Mouse (Mus musculus): ENCODE data around the gene Nox1.
A peak's percentile ranks its signal among the peaks of the same experiment; 100 is the strongest.
"Not testable (repeated sequence)": the region's sequence is repeated elsewhere in the genome, so short reads cannot be mapped to it uniquely, and the experiment has no call there.

The Nox1 gene

DNA sequence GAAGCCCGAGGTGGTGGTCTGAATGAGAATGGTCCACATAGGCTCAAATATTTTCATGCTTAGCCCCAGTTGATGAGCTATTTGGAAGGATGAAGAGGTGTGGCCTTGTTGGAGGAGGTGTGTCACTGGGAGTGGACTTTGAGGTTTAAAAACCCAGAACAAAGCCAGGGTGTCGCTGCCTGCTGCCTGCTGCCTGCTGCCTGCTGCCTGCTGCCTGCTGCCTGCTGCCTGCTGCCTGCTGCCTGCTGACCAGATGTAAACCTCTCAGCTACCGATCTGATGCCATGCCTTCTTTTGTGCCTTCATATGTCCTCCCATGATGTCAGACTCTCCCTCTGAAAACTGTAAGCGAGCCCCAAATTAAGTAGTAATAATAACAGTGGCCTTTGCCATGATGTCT lies at the start of gene Nox1:
Nox1 (minus strand) TSS at position 101 of the 400 bp plus-strand sequence.
- DNase-seq (ENCODE audit: low spot score), result no peak

DNA sequence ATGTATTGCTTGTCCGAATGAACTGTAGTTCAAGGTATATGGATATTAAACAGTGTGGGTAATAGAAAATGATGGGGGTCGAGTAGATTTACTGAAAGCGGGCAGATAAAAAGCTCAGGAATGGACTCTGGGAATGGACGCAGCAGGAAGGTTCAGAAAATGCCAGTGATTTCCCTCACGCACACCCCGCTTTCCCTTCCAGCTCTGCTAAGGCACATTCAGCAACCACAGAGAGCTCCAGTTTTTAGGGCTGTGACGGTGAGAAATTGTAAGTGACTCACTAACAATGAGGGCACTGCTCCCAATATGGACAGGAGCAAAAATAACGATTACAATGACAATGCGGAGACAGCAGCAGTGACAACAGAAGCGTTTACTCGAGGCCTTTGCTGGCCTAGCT lies 40.4 kb upstream of the Nox1 start:
- no peak for DNase-seq (ENCODE audit: low spot score)

DNA sequence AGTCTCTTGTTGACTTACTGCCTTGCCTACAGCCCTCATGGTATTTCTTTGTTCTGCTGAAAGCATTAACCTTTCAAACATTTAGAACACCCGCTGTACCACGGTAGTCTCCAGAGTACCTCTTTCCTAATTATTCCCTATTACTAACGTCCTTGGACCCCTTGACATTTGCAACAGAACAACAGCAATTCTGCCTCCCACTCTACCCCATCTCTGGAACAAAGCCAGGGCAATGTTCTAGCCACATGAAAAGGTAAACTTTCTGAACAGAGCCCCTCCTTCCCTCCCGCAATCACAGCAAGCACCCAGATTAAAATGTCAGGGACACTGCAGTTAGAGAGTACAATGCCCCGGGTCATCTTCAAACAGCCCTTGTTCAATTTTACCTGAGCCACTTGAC lies 39.4 kb upstream of the Nox1 start:
- no peak for DNase-seq (ENCODE audit: low spot score)

DNA sequence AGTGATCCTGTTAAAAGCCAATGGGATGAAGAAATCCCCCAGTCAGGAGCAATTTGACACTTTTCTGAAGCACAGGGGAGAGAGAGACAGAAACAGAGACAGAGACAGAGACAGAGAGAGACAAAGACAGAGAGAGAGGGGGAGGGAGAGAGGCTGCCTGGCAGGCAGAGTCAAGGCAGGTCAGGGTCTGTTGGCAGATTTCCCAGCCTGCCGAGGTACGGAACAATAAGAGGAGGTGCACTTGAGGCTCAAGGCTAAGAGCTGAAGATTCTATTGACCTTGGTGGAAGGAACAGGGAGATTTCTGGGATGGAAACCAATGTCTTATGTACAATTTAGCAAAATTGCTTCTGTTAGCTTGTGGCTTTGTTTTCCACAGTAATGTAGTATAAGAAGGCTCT lies 26.4 kb upstream of the Nox1 start:
- DNase-seq (ENCODE audit: low spot score), result no peak

DNA sequence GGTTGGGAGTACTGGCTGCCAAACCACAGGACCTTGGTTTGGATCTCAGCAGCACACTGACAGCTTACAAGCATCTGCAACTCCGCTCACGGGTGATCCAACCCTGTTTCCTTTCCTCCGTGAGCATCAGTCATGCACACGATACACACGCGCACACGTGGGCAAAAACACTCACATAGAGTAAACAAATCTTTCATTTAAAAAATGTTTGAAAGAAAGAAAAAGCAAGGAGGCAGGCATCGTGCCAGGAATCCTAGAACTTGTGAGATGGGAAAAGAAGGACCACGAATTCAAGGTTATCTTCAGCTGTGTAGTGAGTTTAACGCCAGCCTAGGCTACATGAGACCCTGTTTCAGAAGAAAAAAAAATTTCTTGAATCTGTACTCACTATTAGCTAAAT lies 24.2 kb upstream of the Nox1 start:
- DNase-seq (ENCODE audit: low spot score), result no peak

DNA sequence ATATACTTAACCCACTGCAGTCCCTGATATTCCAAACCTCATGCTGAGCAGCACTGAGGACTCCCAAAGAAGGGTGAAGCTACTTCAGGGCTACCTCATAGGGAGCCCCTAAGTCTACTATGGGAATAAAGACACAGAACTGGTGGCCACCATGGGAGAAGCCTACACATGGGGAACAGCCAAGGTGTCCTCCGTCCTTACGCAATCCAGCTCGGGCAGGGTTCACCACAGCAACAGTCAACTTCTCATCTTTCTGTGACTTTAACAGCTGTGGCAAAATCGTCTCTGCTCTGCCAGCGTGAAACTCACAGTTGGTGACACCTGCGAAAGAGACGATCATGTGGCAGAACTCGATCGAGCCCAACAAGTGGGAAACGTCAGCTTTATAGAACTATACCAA lies 16.5 kb upstream of the Nox1 start:
- DNase-seq (ENCODE audit: low spot score), result no peak

DNA sequence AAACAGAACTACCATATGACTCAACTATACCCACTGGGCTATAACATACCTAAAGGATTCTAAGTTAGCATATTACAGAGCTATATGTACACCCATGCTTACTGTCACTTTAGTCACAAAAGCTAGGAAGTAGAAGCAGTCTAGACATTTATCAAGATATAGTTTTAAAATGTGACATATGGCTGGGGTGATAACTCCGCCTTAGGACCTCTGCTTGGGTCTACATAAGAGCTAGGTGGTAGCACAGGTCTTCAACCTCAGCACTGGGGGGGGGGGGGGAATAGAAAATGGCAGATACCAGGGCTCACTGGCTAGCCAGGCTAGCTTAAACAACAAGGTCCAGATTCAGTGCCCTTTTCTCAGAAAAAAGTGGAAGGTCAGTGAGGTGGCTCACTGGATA lies 11.3 kb upstream of the Nox1 start:
- DNase-seq (ENCODE audit: low spot score), result no peak

DNA sequence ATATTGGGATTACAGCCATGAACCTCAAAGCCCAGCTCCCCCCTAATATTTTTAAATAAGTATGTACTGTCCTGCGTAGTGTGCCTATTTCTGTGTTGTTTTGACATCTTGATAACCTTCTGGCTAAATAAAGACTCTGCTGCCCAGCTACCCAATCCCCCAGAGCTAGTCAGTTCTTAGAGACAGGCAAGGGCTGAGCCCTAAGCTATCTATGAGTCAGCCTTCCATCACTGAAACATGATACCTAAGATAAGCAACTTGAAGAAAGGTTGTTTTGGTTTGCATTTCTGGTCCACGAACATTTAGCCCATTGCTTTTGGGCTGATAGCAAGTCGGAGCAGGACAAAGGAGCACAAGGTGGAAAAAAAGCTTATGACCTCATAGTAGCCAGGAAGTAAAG lies 1.1 kb downstream of the Nox1 start:
- DNase-seq (ENCODE audit: low spot score), result no peak

DNA sequence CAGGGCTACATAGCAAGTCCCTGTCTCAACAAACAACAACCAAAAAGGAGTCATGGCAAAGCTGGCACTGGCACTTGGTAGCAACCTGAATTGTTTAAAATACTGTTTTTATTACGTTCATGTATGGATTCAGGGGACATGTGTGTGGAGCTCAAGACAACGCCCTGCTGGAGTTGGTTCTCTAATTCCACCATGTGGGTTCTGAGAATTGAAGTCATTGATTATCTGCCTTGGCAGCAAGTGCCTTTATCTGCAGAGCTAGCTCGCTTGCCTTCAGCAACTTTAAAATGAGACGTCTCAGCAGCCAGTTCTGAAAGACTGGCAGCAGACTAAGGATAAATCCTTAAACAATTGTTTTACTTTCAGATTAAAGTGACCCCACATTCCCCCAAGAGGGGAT lies 3.6 kb downstream of the Nox1 start:
- DNase-seq (ENCODE audit: low spot score), result no peak

DNA sequence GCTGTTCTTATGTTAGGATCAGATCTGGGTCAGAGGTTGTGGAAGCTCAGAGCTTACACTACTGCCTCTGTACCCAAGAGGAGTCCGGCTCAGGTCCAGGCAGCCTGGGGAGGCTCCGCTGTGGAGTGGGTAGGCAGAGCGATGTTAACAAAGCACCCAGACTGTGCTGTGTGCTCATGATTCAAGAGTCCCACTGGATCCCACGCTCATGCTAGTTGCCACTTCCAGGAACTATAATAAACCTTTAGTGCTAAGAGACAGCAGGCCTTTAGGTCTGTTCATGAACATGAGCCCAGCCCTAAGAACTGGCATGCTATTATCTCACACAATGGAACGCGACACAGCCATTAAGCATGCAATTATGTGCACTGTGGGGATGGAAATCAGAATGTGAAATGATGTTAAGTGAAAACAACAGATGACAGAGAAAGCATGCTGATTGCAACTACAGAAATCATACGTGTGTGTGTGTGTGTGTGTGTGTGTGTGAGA lies 10.6 kb downstream of the Nox1 start:
- DNase-seq (ENCODE audit: low spot score), result no peak

DNA sequence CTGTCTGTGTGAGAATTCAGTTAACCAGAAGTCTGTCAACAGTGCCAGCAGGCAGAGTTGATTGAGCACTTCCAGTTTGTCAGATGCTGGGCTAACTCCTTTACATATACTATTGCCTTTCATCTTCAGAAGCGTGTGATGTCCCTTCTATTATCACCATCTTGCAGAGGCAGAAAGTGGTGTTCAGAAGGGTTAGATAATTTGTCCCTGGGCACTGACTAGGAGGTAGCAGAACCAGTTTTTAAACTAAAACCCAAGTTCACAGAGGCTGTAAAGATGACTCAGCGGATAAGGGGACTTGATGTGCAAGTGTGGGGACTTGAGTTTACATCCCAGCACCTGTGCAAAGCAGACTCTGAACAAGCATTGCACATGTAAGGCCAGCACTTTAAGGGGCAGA lies 13.3 kb downstream of the Nox1 start:
- no peak for DNase-seq (ENCODE audit: low spot score)

DNA sequence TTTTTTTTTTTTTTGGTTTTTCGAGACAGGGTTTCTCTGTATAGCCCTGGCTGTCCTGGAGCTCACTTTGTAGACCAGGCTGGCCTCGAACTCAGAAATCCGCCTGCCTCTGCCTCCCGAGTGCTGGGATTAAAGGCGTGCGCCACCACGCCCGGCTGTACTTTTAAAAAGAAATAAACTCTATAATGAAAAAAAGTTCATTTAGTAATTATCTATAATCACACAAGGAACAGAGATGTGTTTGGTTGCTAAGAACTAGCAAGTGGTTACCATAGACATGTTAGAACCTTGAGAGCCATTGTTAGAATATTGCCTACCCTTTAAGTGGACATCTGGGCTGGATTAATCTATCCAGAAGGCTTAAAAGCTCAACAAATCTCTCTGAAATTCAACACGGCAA lies 34.6 kb downstream of the Nox1 start, which contains the start of gene Arl13a:
Arl13a (plus strand) TSS at position 301 of the 400 bp plus-strand sequence.
- DNase-seq (ENCODE audit: low spot score), result not testable (repeated sequence)

DNA sequence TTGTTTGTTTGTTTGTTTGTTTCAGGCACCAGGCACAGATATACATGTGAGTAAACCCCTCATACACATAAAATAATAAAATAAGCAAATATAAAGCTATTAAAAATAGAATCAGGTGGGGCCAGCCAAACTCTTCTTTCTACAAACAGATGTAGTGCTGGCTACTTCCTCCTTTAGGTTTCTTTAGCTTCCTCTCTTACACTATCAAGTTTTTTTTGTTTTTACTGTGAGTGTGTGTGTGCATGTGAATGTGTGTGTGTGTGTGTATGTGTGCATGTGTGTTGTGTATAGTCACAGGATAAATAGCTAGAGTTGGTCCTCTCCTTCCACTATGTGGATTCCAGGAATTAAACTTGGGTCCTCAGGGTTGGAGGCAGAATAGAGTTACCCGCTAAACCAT lies 47.1 kb downstream of the Nox1 start:
- DNase-seq (ENCODE audit: low spot score), result no peak

DNA sequence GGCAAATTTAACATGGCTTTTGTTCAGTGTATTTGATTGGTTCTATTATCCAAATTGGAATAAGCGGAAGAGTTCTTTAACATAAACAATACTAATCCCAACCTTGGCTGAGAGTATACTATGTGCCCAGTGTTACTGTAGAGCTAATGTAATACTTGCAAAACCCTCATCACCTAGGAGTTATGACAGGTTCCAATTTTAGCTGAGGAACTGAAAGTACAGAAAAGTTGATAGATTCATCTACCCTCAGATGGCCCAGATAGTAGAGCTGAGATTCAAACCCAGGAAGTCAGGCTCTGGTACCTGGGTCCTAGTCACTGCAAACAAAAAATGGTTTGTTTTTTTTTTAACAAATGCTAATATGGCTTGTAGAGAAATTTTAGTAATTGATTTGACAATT lies 51.2 kb downstream of the Nox1 start:
- DNase-seq (ENCODE audit: low spot score), result no peak

DNA sequence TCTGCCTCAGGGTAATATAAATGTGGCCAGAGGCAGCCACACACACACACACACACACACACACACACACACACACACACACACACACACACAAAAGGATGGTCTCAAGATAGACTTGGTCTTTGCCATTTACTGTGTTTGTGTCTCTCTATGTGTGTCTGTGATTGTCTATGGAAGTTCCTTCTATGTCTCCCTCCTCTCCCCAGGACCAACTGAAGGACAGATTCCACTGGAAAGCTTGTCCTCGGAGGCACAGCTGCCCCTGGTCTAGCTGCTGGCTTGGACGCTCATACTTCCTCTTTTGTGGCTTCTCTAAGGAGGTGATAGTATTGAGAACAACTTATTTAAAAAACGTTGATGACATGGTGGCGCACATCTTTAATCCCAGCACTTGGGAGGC lies 58.3 kb downstream of the Nox1 start:
- DNase-seq (ENCODE audit: low spot score), result no peak

DNA sequence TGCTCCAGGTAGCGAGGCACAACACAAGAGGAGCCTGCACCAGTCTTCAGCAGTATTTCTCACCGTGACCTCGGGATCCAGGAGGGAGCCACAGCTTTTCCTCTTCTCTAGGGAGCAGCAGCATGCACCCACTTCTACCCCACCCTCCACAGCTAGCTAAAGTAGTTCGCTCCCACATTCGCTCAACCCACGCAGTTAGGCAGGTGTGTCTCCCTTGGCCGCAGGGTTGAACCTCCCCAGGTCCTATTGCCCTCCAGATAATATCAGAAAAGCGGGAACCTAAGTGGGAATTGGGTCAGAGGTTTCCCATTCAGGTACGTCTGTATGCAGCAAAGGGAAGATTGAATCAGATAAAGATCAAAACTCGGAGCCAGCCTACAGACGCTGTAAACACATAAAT lies 58.9 kb downstream of the Nox1 start:
- DNase-seq (ENCODE audit: low spot score), result no peak

DNA sequence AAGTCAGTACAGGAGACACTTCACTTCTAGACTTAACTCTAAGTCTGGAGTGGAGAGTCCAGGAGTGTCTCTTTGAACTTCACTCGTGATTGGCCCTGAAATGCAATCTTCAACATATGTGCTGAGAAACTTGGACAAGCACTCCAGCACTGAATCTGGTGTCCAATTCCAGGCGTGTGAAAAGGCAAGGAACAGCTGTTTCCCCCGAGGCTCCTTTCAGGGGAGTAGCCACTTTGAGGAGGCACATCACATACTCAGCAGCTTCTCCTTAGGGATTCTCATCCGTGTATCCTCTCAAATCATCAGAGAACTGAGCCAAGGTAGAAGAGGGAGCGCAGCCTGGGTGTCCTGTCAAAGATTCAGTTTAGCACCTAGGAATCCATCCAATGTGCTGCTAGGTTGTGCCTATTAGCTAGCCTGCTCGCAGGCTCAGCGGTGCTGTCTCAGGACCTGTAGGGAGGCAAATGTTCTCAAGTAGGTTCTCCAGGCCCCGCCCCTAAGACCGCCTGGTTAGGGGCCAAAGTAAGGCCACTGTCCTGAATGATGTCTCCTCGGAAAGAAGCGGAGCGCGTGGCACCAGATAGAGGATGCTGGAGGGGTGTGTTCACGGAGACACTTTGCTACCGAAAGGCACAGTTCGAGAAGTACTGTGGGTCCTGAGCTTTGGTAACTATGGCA lies 59.6 kb downstream of the Nox1 start, which contains the start of gene Xkrx:
Xkrx (minus strand) TSS at position 34 of the 678 bp plus-strand sequence.
- DNase-seq (ENCODE audit: low spot score), result no peak

DNA sequence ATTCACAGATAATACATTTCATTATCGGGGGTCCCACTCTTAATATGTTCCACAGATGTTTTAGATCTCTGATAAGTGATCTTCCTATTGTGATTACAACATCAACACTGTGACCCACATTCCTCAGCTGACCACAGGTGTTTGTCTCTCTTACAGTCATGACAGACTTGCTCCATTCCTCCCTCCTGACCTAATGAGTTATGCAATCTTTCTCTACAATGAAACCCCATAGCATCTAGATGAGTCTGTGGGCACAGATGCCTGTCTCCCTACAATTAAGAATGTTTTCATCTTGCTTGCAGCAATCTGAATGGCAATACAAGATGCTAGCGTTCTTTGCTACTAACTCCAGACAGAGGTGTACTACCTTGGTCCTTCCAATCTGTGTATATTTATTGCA lies 61.3 kb downstream of the Nox1 start:
- DNase-seq (ENCODE audit: low spot score), result no peak

DNA sequence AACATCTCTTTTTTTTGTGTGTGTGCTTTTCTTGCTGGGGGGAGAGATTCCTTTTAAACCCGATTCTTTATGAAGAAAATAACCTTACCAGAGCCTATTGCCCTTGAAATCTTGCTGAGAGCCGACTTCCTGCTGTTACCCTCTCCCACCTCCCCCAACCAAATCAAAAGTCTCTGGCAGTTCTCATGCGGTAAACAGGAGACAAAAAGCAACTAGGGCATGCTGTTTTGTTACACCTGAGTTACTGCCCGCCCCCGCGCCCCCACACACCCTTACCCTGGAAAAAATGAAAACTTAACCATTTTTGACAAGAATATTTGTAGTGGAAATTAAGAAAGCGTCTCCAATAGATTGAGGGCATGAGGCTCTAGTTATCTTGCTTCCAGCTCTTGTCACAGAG lies 63.6 kb downstream of the Nox1 start:
- no peak for DNase-seq (ENCODE audit: low spot score)

DNA sequence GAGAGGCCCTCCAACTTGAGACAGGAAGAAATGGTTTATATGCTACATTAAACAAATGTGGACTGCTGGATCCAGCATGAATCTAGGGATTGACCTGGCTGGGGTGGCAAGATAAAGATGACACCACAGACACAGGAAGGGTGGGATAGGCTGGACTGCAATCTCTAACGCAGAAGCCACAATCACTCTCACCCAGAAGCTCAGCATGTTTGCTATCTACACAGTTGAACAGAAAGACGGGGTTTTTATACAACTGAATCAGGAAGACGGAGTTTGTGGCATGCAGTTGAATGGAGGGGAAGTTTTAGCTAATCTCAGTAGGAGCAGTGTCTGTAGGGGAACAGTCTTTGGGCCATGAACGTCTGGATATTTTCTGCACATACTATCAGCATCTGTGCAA lies 79.8 kb downstream of the Nox1 start:
- no peak for DNase-seq (ENCODE audit: low spot score)

DNA sequence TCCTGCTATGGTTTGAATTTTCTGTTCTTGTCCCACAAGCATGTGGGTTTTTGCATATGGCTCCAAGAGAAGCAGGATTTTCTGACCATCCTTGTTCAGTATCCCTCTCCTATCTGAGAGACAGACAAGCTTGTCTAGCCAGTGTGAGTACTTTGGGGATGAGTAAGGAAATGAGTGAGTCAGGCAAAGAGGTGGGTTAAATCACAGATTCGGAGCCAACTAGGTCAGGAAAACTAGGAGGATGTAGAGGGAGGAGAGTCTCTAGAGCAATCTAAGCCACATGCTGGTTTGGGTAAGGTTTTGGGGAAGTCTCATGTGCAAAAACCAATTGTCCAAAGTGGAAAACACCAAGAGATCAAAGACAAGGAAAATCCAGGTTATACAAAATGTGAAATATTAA lies 80.2 kb downstream of the Nox1 start:
- no peak for DNase-seq (ENCODE audit: low spot score)

DNA sequence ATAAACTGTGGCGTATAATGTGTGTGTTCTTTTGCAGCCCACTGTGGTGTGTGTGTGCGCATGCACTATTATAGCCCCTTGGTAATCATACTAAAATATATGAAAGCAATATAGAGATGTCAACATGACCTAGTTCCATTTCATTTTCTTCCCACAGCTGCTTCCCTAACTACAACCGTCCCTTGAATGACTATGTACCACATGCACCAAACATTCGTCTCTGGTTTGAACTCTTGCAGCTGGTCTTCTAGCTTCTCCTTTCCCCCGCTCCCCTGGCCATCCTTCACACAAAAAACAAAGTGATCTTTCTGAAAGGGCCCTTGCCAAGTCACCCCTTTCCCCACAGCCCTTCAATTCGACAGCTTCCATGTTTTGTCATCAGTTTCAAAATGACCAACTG lies 81.7 kb downstream of the Nox1 start:
- no peak for DNase-seq (ENCODE audit: low spot score)

DNA sequence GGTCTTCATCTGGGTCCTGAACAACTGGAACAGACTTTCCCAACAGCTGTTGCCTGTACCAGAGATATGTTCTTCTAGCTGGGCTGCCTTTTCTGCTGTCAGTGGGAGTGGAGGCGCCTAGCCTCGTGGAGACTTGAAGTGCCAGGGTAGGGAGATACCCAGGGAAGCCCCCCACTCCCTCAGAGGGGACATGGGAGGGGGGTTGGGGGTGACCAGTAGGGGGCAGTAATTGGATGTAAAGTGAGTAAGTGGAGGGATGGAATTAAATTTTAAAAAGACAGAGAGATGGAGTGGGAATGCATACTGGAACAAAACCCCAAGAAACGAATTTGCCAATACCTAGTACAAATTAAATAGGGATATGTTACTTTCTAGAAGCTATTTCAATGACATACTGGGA lies 87.9 kb downstream of the Nox1 start:
- no peak for DNase-seq (ENCODE audit: low spot score)

DNA sequence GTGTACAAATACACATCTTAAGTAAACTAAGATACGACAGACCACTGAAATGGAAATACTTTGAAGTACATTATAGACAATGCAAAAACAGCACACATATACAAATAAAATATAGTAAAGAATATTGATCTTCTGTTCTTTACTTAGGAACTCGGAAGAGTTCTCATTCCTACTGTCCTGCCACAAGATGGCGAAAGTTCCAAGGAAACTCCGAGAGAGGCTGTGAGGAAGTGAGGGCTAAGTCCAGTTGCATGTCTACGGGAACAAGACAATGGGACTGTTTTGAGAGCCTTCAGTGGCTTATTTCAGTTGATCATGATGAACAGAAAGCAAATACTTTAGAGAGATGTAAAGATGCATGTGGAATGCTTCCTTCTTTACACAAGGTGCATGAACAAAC lies 89.5 kb downstream of the Nox1 start:
- peak; percentile 17 for DNase-seq (ENCODE audit: low spot score)

All from ovary, postnatal 14 days (tissue).